Mouse (Mus musculus) kidney, embryonic 14.5 days (tissue): ENCODE results near the gene Ccnc. TPM values are rescaled to one million over a fixed set of nuclear protein-coding genes. Genes with fewer than 3 reads are reported as not detected.

Experiments used
- ATAC-seq: fragments of 200-750 bp; cut with Nextera tagmentation; 2 replicates; pipeline ENCODE4 v1.8.0; 2017; ENCODE audit warnings: moderate number of reproducible peaks, mild to moderate bottlenecking, moderate TSS enrichment, moderate library complexity; ENCODE audit not compliant: low FRiP score, low TSS enrichment
- H3K27ac ChIP-seq: fragments of 300-500 bp; sonication (generic); 2 replicates; pipeline ENCODE4 v1.5.1; 2014; ENCODE audit warnings: low read depth, mild to moderate bottlenecking, low read length, moderate library complexity, mixed read lengths
- H3K27me3 ChIP-seq: fragments of 300-500 bp; sonication (generic); 2 replicates; pipeline ENCODE4 v1.6.1; 2014; ENCODE audit warnings: mild to moderate bottlenecking, low read length; ENCODE audit not compliant: control insufficient read depth, insufficient read depth
- H3K36me3 ChIP-seq: fragments of 300-500 bp; sonication (generic); 2 replicates; pipeline ENCODE4 v1.6.1; 2014; ENCODE audit warnings: low read length, mixed read lengths; ENCODE audit not compliant: control insufficient read depth, insufficient read depth
- H3K4me1 ChIP-seq: fragments of 300-500 bp; sonication (generic); 2 replicates; pipeline ENCODE4 v1.6.1; 2014; ENCODE audit warnings: low read length, mixed read lengths; ENCODE audit not compliant: control insufficient read depth, insufficient read depth
- H3K4me2 ChIP-seq: fragments of 300-500 bp; sonication (generic); replicated peaks from 2 replicates; pipeline ENCODE4 v1.6.1; 2014; ENCODE audit warnings: low read depth, mild to moderate bottlenecking, low read length
- H3K4me3 ChIP-seq: fragments of 300-500 bp; sonication (generic); 2 replicates; pipeline ENCODE4 v1.5.1; 2014; ENCODE audit warnings: mild to moderate bottlenecking, low read length
- H3K9ac ChIP-seq: fragments of 300-500 bp; sonication (generic); 2 replicates; pipeline ENCODE4 v1.6.1; 2014; ENCODE audit warnings: low read depth, mild to moderate bottlenecking, low read length, moderate library complexity
- H3K9me3 ChIP-seq: fragments of 300-500 bp; sonication (generic); 2 replicates; pipeline ENCODE4 v1.6.1; 2016; ENCODE audit warnings: low read length; ENCODE audit not compliant: control insufficient read depth
- WGBS: fragments of 180-500 bp; shearing (Covaris S2); extraction: QIAGEN DNeasy Blood & Tissue Kit; methylation state at CpG from one replicate; pipeline ENCODE4 v1.1.7; 2014; 5-methylcytosine and 5-hydroxymethylcytosine counted together
- polyA plus RNA-seq: library from polyadenylated mRNA; unstranded; fragments of >200 nt; fragmentation: Nextera tagmentation; extraction: Ambion mirVana; gene quantifications from 2 replicates; pipeline ENCODE4 v1.2.1, GENCODE M21; 2014

The Ccnc gene
- polyA plus RNA-seq: 48.4 and 48.9 TPM in 2 replicates

- Histone ChIP-seq H3K27me3 (no peaks in the 10 kb centered on the region), H3K9ac (peak within 1 kb of the TSS; percentile 85), H3K36me3 (peaks cover under 1% of the 10 kb centered on the region; the same call in 1 of the 2 replicates), H3K9me3 (no peaks in the 10 kb centered on the region), H3K4me1 (0 out of 2 replicates have a peak, but pooled peaks cover 5% of the 10 kb centered on the region), H3K4me3 (peak within 1 kb of the TSS; percentile 90), H3K4me2 (peak within 1 kb of the TSS; percentile 61), H3K27ac (peak within 1 kb of the TSS; percentile 68)
- peak; percentile 99 for ATAC-seq
- WGBS: under 1% methylated on average over 37 of the region's 37 CpGs
These were observed at the start of gene Ccnc for GRCm38 (mm10) chr4:21727615-21728165. TSS of gene Ccnc (plus strand) at chr4:21727701.

DNA sequence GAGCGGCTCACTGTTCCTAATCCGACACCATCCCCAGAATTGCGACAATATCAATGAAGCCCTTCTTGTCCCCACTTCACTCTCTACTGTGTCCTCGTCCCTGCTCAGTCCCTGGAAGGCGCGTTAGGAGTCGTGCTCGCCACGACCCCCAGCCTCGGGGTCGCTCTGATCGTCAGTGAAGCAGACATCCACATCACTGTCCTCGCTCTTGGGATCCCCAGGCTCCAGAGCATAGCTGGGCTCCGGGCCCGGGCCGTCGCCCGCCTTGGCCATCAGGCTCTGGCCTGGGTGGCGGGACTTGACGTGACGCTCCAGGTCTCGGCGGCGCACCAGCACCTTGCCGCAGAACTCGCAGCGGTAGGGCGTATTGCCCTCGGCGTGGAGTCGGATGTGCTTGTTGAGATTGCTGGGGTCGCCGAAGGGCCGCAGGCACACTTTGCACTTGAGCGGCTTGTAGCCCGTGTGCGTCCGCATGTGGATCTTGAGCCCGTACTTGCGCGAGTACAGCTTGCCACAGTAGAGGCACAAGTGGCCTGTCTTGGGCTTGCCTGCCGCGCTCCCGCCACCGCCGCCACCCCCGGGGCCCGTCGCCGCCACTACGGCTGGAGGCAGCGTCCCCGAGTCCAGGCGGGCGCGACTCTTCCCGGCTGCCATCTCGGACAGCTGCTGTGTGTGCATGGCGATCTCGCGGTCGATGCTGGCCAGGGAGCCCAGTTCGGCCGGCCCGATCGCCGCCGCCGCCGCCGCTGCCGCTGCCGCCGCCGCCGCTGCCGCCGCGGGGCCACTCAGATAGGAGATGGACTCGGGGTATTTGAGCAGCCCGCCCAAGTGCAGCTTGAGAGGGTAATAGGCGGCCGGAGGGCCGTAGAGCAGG is 49.2 kb upstream of the Ccnc start:
- Histone ChIP-seq H3K4me2 (peak overlapping the region; percentile 48), H3K9ac (no peak overlapping the region), H3K4me3 (peak overlapping the region; percentile 39), H3K27me3 (peaks cover 96% of the 10 kb centered on the region), H3K9me3 (no peaks in the 10 kb centered on the region), H3K36me3 (no peaks in the 10 kb centered on the region), H3K27ac (no peak overlapping the region), H3K4me1 (no peaks in the 10 kb centered on the region)
- ATAC-seq: peak; percentile 8; the same call in 1 of the 2 replicates
- WGBS: under 1% methylated on average over 83 of the region's 84 CpGs

DNA sequence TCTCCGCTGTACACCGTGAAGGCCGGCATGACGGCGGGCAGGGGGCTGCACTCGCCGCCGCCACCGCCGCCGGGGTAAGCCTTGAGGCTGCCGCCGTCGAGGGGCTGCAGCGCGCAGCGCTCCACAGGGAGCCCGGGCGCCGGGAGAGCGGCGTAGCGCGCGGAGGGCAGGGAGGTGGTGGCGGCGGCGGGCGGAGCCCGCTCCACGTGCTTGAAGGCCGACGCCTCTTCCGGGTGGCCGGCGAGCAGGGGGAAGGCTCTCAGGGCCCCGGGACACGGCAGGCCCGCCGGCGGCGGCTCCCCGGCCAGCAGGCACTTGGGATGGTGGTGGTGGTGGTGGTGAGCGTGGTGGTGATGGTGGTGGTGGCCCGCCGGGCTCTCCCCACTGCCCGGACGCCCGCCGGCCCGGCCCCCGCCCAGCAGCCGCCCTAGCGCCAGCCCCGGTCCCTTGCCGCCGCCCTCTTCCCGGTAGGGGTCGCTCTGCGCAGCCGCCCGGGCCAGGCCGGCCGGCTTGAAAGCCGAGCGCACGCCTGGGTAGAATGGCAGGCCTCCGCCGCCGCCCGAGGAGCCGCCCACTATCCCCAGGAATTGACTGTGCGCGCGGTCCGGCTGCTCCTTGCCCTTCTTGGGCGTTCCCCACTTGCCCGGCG is 48.4 kb upstream of the Ccnc start:
- H3K4me1 ChIP-seq: no peaks in the 10 kb centered on the region
- no peaks in the 10 kb centered on the region for H3K9me3 ChIP-seq
- H3K27me3 ChIP-seq: peaks cover 100% of the 10 kb centered on the region
- H3K4me3 ChIP-seq: peak overlapping the region; percentile 39
- no peaks in the 10 kb centered on the region for H3K36me3 ChIP-seq
- H3K4me2 ChIP-seq: peak overlapping the region; percentile 48
- H3K27ac ChIP-seq: no peak overlapping the region
- H3K9ac ChIP-seq: peak overlapping the region; percentile 18; the same call in 1 of the 2 replicates
- under 1% methylated on average over 41 of the region's 79 CpGs for WGBS
- ATAC-seq: peak; percentile 88

GRCm38 (mm10) chr4:21679624-21680480 is 47.6 kb upstream of the Ccnc start:
- Histone ChIP-seq H3K4me1 (no peaks in the 10 kb centered on the region), H3K27me3 (peaks cover 100% of the 10 kb centered on the region), H3K9me3 (no peaks in the 10 kb centered on the region), H3K27ac (no peak overlapping the region), H3K4me3 (peak overlapping the region; percentile 39), H3K36me3 (no peaks in the 10 kb centered on the region), H3K9ac (no peak overlapping the region), H3K4me2 (peak overlapping the region; percentile 48)
- WGBS: 2% methylated on average over 42 of the region's 42 CpGs
- ATAC-seq: no peak

GRCm38 (mm10) chr4:21680971-21681370 is 46.5 kb upstream of the Ccnc start:
- Histone ChIP-seq H3K9me3 (no peaks in the 10 kb centered on the region), H3K27me3 (peaks cover 100% of the 10 kb centered on the region), H3K9ac (no peak overlapping the region), H3K36me3 (no peaks in the 10 kb centered on the region), H3K4me1 (no peaks in the 10 kb centered on the region), H3K27ac (no peak overlapping the region), H3K4me2 (no peak overlapping the region), H3K4me3 (no peak overlapping the region)
- 3% methylated on average over 10 of the region's 10 CpGs for WGBS
- no peak for ATAC-seq

- 12% methylated on average over 10 of the region's 10 CpGs for WGBS
- ATAC-seq: no peak
- no peak overlapping the region for H3K4me2 ChIP-seq
- no peak overlapping the region for H3K27ac ChIP-seq
- no peaks in the 10 kb centered on the region for H3K4me1 ChIP-seq
- no peaks in the 10 kb centered on the region for H3K9me3 ChIP-seq
- no peak overlapping the region for H3K9ac ChIP-seq
- no peaks in the 10 kb centered on the region for H3K36me3 ChIP-seq
- no peak overlapping the region for H3K4me3 ChIP-seq
- H3K27me3 ChIP-seq: peaks cover 100% of the 10 kb centered on the region
These were observed 44.9 kb upstream of the Ccnc start for GRCm38 (mm10) chr4:21682421-21683150.

DNA sequence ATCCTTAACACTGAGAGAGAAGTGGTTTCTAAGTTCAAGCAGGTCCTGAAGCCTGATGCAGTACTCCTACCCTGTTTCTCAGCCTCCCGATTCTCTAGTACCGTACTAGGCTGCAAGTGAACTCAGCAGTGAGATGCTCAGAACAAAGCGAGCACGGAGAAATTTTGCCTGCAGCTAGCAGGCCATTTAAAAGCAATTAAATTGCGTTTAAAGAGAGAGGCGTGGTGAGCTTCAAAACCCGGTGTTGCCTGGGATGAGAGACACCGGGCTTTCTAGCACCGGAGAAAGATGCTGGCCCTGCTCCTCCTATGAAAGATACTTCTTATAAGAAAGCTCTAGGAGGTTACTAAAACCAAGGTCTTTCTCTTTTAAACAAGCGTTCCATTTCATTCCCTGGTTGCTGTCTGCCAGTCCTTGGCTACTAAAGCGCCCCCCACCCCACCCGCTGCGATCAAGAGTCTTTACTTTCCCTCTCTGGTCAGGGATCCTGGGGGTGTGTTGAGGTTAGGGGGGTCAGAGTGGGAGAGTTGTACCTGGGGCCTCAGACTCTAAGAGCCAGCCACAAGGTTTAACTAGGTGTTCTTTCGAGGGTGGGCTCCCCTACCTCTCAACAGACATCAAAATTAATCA is 43.0 kb upstream of the Ccnc start:
- no peak overlapping the region for H3K27ac ChIP-seq
- H3K9ac ChIP-seq: no peak overlapping the region
- H3K27me3 ChIP-seq: peaks cover 99% of the 10 kb centered on the region
- no peak for ATAC-seq
- H3K36me3 ChIP-seq: no peaks in the 10 kb centered on the region
- no peaks in the 10 kb centered on the region for H3K9me3 ChIP-seq
- H3K4me2 ChIP-seq: no peak overlapping the region
- WGBS: under 1% methylated on average over 14 of the region's 14 CpGs
- H3K4me1 ChIP-seq: 0 out of 2 replicates have a peak, but pooled peaks cover 4% of the 10 kb centered on the region
- no peak overlapping the region for H3K4me3 ChIP-seq
